Mouse (Mus musculus): ENCODE measurements around the gene Slc43a1. TPM values are rescaled to one million over a fixed set of nuclear protein-coding genes. Genes with fewer than 3 reads are reported as not detected.
A peak's percentile ranks its signal among the peaks of the same experiment; 100 is the strongest.
"Not testable (repeated sequence)": the region's sequence is repeated elsewhere in the genome, so short reads cannot be mapped to it uniquely, and the experiment has no call there.

Gene Slc43a1
- polyA plus RNA-seq (2016; fragmentation: Nextera tagmentation; extraction: Ambion mirVana): 36.6 and 42.6 TPM in 2 replicates

DNA sequence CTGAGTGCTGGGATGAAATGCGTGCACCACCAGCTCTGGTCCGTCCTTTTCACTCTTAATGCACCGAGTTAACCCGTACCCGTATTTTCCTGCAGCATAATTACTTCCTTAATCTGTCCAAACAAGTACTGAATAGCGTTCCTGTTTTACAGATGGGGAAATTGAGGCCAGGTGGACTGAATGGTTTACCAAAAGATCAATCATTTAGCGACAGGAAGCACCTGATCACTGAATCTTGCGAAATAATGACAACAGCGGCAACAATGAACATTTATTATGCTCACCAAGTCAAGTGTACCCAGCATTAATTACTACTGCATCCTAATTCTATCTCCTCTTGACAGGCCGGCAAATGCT lies at the start of gene Slc43a1:
Gene Slc43a1 (plus strand): TSS at position 258 of the 357 bp plus-strand sequence.
- WGBS: 13% methylated on average over 10 of the region's 10 CpGs
- Histone ChIP-seq H3K4me3 (peak within 1 kb of the TSS; percentile 82), H3K9me3 (replicated peaks) (no peaks in the 10 kb centered on the region), H3K4me1 (peaks cover 37% of the 10 kb centered on the region), H3K27me3 (ENCODE audit: low read depth, poor library complexity, severe bottlenecking) (peaks cover 22% of the 10 kb centered on the region; the same call in 1 of the 2 replicates), H3K36me3 (0 out of 2 replicates have a peak, but pooled peaks cover 2% of the 10 kb centered on the region), H3K27ac (peak within 1 kb of the TSS; percentile 96)
- no peak for DNase-seq (ENCODE audit: low spot score)

DNA sequence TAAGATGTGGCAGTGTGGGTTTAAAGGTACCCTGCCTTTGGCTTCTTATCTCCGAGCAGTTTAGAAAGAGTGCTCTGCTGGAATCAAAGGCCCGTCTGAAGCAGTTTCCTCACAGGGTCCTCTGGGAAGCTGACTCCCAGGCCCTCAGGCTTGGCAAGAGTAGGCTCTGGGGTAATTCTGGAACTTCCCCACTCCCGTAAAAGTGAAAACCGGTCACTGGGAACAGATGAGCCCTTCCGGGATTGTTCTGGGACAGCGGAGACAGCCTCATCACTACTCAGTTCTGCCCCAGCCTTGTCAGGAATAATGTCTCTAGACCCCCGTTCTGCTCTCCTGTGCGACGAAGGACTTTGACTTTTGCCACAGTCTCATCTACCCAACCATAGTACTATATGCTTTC lies 48.2 kb upstream of the Slc43a1 start:
- peaks cover 6% of the 10 kb centered on the region; the same call in 1 of the 2 replicates for H3K4me1 ChIP-seq
- no peak for DNase-seq (ENCODE audit: low spot score)
- no peak overlapping the region for H3K4me3 ChIP-seq
- H3K27ac ChIP-seq: no peak overlapping the region
- H3K27me3 ChIP-seq (ENCODE audit: low read depth, poor library complexity, severe bottlenecking): peaks cover 14% of the 10 kb centered on the region; the same call in 1 of the 2 replicates
- H3K36me3 ChIP-seq: no peaks in the 10 kb centered on the region
- WGBS: 52% methylated on average over 9 of the region's 9 CpGs
- H3K9me3 ChIP-seq (replicated peaks): no peaks in the 10 kb centered on the region; the same call in 1 of the 2 replicates

DNA sequence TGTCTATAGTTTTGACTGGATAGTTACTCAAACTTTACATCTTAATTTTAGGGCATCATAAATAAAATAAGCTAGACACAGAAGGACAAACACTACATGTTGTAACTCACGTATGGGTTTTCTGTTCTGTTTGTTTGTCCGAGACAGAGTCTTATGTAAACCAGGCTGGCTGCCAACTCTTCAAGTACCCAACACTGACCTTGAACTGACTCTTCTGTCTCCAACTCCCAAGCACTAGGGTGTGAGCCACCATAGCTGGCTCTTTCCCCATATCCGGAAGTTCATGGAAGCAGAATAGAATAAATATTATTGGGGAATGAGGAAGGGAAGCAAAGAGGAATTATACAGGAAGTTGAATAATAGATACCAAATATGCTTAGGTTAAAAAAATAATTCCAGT lies 46.1 kb upstream of the Slc43a1 start:
- Histone ChIP-seq H3K4me1 (peaks cover 6% of the 10 kb centered on the region; the same call in 1 of the 2 replicates), H3K36me3 (no peaks in the 10 kb centered on the region), H3K27me3 (ENCODE audit: low read depth, poor library complexity, severe bottlenecking) (peaks cover 14% of the 10 kb centered on the region; the same call in 1 of the 2 replicates), H3K4me3 (no peak overlapping the region), H3K9me3 (replicated peaks) (no peaks in the 10 kb centered on the region; the same call in 1 of the 2 replicates), H3K27ac (no peak overlapping the region)
- WGBS: 93% methylated on average over 3 of the region's 3 CpGs
- DNase-seq (ENCODE audit: low spot score): no peak

DNA sequence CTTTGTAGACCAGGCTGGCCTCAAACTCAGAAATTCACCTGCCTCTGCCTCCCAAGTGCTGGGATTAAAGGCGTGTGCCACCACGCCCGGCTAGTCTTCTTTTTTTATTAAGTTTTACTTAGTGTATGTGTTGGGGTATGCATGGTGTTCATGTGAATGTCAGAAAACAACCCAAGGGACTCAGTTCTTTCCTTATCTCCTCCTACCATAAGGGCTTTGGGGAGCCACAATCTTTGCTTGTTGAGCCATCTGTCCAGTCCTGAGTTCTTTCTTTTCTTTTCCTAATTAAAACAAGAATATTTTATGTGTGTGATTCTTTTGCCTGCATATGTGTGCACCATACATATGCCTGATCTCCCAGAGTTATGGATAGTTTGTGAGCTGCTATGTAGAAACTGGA lies 45.5 kb upstream of the Slc43a1 start:
- no peak overlapping the region for H3K4me3 ChIP-seq
- H3K36me3 ChIP-seq: no peaks in the 10 kb centered on the region
- H3K27ac ChIP-seq: no peak overlapping the region
- DNase-seq (ENCODE audit: low spot score): no peak
- H3K27me3 ChIP-seq (ENCODE audit: low read depth, poor library complexity, severe bottlenecking): peaks cover 14% of the 10 kb centered on the region; the same call in 1 of the 2 replicates
- H3K4me1 ChIP-seq: peaks cover 6% of the 10 kb centered on the region
- H3K9me3 ChIP-seq (replicated peaks): no peaks in the 10 kb centered on the region; the same call in 1 of the 2 replicates
- 90% methylated on average over 3 of the region's 3 CpGs for WGBS

DNA sequence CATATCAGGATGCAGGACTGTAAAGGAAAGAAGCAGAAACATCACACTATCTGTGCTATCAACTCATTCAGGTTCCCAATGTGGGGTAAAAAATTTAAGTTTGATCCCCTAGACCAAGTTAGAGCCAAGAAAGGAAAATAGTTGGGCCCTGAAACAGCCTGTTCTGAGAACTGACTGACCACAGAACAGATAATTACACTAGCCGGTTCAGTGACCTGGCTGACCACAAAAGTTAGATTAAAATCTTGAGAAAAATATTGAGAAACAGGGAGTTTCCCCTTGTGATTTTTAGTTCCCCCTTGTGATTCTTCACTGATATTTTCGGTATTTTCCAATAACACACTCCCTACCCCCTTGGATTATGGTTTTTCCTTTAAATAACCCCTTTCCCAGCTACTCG lies 44.8 kb upstream of the Slc43a1 start:
- Histone ChIP-seq H3K36me3 (no peaks in the 10 kb centered on the region), H3K9me3 (replicated peaks) (no peaks in the 10 kb centered on the region; the same call in 1 of the 2 replicates), H3K4me3 (no peak overlapping the region), H3K27me3 (ENCODE audit: low read depth, poor library complexity, severe bottlenecking) (peaks cover 14% of the 10 kb centered on the region; the same call in 1 of the 2 replicates), H3K27ac (no peak overlapping the region), H3K4me1 (peaks cover 9% of the 10 kb centered on the region)
- DNase-seq (ENCODE audit: low spot score): no peak
- 86% methylated on average over 3 of the region's 3 CpGs for WGBS

DNA sequence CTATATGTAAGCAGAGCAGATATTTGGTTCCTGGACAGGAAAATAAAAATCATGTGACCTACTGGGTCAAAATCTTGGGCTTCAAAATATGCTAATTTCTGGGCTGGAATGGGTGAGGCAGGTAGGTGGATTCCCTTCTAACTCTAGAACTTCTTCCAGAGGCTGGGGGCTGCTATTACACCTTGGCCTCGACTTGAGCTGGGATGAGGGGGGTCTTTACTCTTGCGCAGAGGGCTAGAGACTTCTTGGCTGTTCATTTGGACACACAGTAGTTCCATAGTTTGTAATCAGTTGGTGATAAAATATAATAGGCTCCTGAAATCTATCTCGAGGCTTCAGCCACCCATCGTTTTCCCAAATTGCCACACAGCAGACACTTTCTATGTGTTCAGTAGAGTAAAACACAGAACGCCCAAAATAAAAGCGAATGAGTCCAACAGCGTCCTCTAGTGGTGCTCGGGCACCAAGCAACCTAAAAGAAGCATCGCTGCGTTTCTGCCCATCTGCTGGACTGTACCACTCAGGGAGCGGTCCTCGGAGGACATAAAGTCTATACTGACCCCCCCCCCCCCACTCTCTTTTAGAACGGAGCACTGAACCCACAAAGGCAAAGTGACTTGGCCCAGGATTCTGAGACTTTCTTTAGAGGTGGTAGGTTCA lies 40.7 kb upstream of the Slc43a1 start:
- no peaks in the 10 kb centered on the region; the same call in 1 of the 2 replicates for H3K9me3 ChIP-seq (replicated peaks)
- whole genome bisulfite sequencing: 13% methylated on average over 13 of the region's 13 CpGs
- H3K4me1 ChIP-seq: peaks cover 14% of the 10 kb centered on the region
- H3K27ac ChIP-seq: peak overlapping the region; percentile 77; the same call in 1 of the 2 replicates
- peak; percentile 84 for DNase-seq (ENCODE audit: low spot score)
- peak overlapping the region; percentile 69 for H3K4me3 ChIP-seq
- no peaks in the 10 kb centered on the region for H3K27me3 ChIP-seq (ENCODE audit: low read depth, poor library complexity, severe bottlenecking)
- no peaks in the 10 kb centered on the region for H3K36me3 ChIP-seq

DNA sequence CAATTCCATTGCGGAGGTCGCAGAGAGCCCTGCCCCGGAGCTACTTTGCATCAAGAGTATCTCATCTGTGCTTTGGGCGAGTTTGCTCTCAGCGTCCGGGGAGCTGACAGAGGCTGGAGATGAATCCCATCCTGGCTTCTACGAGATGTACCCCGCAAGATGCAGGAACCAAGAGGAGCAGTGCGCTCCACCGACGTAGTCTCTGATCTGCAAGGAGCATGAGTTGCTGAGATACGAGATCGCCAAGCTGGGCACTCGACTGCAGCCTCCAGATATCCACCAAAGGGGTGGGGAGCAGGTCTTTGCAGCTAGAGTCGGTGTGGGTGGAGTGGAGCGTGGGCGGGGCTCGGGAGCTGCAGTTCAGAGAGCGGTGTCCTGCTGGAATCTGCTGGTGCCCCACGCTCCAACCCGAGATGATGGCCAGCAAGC lies 40.1 kb upstream of the Slc43a1 start, which contains the start of gene Ube2l6:
Gene Ube2l6 (plus strand): TSS at position 336 of the 429 bp plus-strand sequence.
- WGBS: 1% methylated on average over 21 of the region's 21 CpGs
- Histone ChIP-seq H3K27me3 (ENCODE audit: low read depth, poor library complexity, severe bottlenecking) (no peaks in the 10 kb centered on the region), H3K9me3 (replicated peaks) (no peaks in the 10 kb centered on the region; the same call in 1 of the 2 replicates), H3K4me3 (peak within 1 kb of the TSS; percentile 69), H3K4me1 (peaks cover 14% of the 10 kb centered on the region), H3K27ac (peak within 1 kb of the TSS; percentile 77), H3K36me3 (no peaks in the 10 kb centered on the region)
- peak; percentile 73 for DNase-seq (ENCODE audit: low spot score)

DNA sequence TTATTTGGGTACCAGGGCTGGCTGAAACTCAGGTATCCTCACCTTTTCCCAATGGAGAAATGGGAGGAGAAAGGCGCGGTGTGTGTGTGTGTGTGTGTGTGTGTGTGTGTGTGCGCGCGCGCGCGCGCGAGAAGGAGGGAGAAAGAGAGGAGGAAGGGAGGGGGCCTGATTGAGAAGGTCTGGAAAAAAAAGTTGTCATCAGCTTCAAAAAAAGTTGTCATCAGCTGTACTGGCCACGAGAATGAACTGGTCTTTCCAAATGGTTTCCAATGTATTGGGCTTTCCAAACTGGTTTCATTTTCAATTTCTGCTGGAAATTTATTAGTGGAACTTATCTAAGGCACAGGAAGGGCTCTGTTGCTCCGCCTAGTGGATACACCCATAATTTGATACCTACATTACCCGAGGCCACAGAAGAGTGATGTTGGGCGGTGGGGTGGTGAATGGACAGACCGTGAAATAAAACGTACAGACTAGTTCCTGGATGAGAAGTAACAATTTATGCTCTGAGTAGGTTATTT lies 39.5 kb upstream of the Slc43a1 start:
- Histone ChIP-seq H3K27ac (peak overlapping the region; percentile 77), H3K9me3 (replicated peaks) (no peaks in the 10 kb centered on the region; the same call in 1 of the 2 replicates), H3K4me1 (peaks cover 14% of the 10 kb centered on the region), H3K4me3 (peak overlapping the region; percentile 69), H3K36me3 (no peaks in the 10 kb centered on the region), H3K27me3 (ENCODE audit: low read depth, poor library complexity, severe bottlenecking) (no peaks in the 10 kb centered on the region)
- peak; percentile 55 for DNase-seq (ENCODE audit: low spot score)
- WGBS: 2% methylated on average over 16 of the region's 16 CpGs

DNA sequence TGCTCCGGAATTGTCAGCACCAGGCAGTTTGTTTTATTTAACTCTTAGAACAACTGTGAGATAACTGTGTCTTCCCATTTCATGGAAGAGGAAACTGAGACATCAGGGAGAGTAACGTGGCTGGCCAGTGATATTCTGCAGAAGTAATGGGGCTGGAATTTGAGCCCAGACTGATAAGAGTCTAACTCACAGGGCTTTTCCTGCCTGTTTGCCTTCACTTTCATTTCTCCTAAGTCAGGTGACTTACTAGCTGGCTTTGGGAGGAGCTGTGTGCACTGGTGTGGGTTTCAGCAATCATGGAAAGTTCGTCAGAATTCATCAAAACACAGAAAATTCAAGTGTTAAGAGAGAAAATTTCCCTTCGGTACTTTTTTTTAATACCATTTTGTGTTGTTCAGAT lies 38.3 kb upstream of the Slc43a1 start:
- 88% methylated on average over 4 of the region's 4 CpGs for WGBS
- Histone ChIP-seq H3K4me1 (peaks cover 14% of the 10 kb centered on the region), H3K27ac (no peak overlapping the region), H3K4me3 (no peak overlapping the region), H3K9me3 (replicated peaks) (no peaks in the 10 kb centered on the region), H3K36me3 (no peaks in the 10 kb centered on the region), H3K27me3 (ENCODE audit: low read depth, poor library complexity, severe bottlenecking) (no peaks in the 10 kb centered on the region)
- DNase-seq (ENCODE audit: low spot score): no peak

DNA sequence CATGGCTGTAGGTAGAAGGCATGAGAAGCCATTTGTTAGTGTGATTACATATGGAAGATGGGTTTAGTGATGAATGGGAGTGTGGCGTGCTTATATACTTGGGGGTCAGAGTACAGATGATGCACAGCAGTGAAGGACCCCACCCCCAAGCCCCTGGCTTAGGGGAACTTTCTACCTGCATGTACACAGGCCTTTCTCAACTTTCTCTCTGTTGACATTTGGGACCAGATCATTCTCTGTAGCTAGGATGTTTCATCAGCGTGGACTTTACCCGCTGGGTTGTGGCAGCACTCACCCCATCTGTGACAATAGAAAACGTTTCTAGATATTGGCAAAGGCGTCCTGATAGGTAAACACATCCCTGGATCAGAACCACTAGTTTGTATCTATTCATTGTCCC lies 37.4 kb upstream of the Slc43a1 start:
- WGBS: 84% methylated on average over 5 of the region's 5 CpGs
- DNase-seq (ENCODE audit: low spot score); H3K9me3 ChIP-seq (replicated peaks); H3K4me3 ChIP-seq; H3K27me3 ChIP-seq (ENCODE audit: low read depth, poor library complexity, severe bottlenecking); H3K36me3 ChIP-seq; H3K27ac ChIP-seq: not testable (repeated sequence)
- H3K4me1 ChIP-seq: peaks cover 14% of the 10 kb centered on the region

DNA sequence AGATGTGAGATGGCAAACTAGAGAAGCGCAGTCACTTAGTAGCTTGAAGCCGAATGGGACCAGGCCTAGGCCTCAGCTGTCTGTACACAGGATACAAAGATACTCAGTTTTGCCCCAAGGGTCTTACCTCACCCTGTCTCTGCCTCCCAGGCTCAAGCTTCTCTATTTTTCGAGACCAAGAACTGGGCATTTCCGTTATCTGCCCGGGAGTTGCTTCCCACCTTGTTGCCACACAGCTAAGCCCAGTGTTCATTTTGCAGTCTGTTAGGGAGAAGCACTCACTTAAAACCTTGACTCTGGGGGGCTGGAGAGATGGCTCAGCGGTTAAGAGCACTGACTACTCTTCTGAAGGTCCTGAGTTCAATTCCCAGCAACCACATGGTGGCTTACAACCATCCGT lies 34.7 kb upstream of the Slc43a1 start:
- Histone ChIP-seq H3K27me3 (ENCODE audit: low read depth, poor library complexity, severe bottlenecking) (no peaks in the 10 kb centered on the region), H3K36me3 (no peaks in the 10 kb centered on the region), H3K9me3 (replicated peaks) (no peaks in the 10 kb centered on the region), H3K27ac (no peak overlapping the region), H3K4me3 (no peak overlapping the region), H3K4me1 (peaks cover 5% of the 10 kb centered on the region)
- WGBS: 88% methylated on average over 7 of the region's 7 CpGs
- DNase-seq (ENCODE audit: low spot score): no peak

DNA sequence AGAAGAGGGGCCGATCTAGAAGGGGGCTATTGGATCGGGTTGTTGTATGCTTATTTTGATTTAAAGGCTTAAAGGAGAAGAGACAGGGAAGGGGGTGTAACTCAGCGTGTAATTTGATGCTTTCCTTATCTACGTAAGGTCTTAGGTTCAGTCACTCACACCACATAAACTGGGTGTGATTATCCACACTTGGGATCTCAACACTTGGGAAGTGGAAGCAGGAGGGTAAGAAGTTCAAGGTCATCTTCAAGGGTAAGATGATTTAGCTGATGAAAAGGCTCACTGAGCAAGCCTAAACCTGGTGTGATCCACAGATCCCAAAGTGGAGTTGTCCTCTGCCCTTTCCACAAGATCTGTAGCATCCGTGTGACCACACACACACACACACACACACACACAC lies 32.1 kb upstream of the Slc43a1 start:
- Histone ChIP-seq H3K27ac (no peak overlapping the region), H3K9me3 (replicated peaks) (no peaks in the 10 kb centered on the region), H3K4me3 (no peak overlapping the region), H3K4me1 (peaks cover 9% of the 10 kb centered on the region), H3K27me3 (ENCODE audit: low read depth, poor library complexity, severe bottlenecking) (no peaks in the 10 kb centered on the region), H3K36me3 (no peaks in the 10 kb centered on the region)
- no peak for DNase-seq (ENCODE audit: low spot score)
- 56% methylated on average over 5 of the region's 5 CpGs for WGBS

DNA sequence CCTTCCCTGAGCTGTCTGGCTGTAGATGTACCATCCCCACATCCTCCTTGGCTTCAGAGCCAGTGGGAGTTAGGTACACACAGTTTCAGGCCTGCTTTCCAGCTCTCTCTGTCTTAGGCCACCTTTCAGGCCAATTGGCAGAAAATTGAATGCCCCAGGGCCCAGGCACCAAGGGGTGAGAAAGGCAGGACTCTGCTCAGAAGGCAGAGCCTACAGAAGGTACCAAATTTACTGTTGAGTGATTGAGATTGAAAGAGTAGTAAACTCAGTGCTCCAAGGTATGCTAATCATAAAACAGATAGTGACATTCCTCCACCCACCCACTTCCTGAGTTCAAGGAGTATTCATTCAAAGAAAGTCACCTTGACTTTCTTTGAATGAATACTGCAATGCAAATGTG lies 29.3 kb upstream of the Slc43a1 start:
- Histone ChIP-seq H3K9me3 (replicated peaks) (no peaks in the 10 kb centered on the region), H3K4me1 (peaks cover 9% of the 10 kb centered on the region), H3K27me3 (ENCODE audit: low read depth, poor library complexity, severe bottlenecking) (no peaks in the 10 kb centered on the region), H3K4me3 (no peak overlapping the region), H3K36me3 (no peaks in the 10 kb centered on the region), H3K27ac (no peak overlapping the region)
- no peak for DNase-seq (ENCODE audit: low spot score)
